Mouse (Mus musculus) T-helper 1 cell (primary cell): ENCODE measurements around the gene Ifi27.
"Not testable (repeated sequence)": the region's sequence is repeated elsewhere in the genome, so short reads cannot be mapped to it uniquely, and the experiment has no call there.

Source experiments
- in situ Hi-C: fragments of 300-600 bp; cut with MboI, MseI; formaldehyde crosslinking; loops from one replicate; pipeline ENCODE4 v1.15.1; 2025; ENCODE audit warnings: high pct_unique_total_duplicates

The Ifi27 gene

DNA sequence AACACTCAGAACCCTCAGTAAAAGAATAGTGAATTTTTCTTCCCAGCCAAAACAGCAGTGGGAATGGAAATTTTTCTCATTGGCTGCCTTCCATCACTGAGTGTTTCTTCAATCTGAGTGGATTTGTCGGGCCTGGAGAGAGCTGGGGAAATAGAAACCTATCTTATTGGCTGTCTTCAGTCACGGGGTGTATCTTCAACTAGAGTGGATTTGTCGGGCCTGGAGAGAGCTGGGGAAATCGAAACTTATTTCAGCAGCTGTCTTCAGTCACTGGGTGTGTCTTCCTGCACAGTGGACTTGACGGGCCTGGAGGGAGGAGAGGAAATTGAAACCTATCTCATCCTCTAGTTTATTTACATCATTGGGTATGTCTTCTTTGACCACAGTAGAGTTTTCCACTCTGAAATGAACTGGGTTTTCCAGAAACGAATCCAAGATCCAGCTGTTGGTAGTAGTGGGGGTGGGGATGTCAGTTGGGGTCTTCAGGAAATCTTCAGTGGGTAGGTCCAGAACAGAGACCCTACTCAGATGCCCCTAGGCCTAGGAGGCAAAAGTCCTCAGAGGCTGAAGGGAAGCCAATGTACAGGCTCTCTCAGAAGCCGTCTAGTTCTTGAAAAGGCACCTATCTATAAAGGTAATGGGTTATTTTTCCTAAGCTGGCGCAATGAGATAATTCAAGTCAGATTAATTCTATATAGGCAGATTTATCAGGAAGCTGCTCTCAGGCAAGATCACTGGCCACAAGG, at the start of gene Ifi27:
Ifi27 (plus strand) TSS at position 226 of the 746 bp plus-strand sequence.
- in situ Hi-C loops, result loop anchor here (10.0 kb wide), 1 partner anchor 1571 kb away; the partner anchor contains the start of gene Syne3

DNA sequence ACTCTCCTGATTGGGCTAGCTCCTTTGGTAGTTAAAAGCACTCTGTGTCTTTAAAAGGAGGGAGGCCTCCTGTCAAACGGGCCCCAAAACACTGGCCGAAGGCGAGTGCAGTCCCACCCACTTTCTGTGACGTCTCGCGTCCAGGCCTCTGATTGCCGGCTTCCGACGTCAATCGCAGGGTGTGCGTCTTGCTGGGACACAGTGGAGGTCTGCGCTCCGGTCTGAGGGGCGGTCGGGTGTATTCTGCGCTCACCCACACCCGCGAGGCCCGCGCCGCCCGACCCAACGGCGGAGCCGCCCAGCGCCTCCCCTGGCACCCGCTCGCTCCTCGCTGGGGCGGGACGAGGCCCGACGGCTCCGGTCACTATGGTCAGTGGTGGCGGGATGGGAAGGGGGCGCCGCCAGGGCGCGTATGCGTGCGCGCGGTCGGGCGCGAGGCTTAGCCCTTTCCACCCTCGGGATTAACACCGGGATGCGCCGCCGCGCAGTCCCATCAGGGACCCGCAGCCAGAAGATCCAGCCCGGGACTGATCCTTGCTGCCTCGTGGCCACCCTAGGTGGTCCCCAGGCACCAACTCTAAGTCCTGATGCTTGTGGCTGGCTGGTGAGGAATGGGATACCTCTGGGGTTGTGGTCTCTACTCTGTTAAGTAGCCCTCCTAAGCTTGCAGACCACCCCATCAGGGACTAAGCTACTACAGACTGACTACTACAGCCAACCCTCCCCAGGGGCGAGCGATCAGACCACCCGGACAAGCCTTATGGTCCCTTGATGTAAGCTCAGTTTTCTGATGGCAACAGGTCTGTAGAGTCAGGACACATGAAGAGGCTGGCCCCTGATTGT, 45.3 kb upstream of the Ifi27 start, which contains the start of gene Otub2:
Otub2 (plus strand) TSS at position 178 of the 843 bp plus-strand sequence.
- in situ Hi-C loops, result no loop called here

DNA sequence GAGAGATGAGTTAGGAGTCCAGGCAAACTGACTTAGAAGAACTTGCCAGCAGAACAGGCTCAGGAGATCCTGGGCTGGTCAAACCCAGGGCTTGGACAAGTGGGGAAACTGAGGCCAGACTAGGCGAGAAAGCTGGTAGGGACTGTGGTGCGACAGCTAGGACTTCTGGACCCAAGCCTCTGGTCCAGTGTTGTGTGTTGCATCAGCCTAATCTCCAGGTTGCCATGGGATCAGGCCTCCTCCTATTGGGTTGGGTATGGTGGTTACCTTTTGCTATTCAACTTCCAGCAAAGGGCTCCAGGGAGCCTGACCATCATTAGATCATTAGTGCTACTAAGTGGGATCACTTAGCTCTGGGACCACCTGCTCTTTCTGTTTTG, 44.7 kb upstream of the Ifi27 start:
- in situ Hi-C loops, result no loop called here

DNA sequence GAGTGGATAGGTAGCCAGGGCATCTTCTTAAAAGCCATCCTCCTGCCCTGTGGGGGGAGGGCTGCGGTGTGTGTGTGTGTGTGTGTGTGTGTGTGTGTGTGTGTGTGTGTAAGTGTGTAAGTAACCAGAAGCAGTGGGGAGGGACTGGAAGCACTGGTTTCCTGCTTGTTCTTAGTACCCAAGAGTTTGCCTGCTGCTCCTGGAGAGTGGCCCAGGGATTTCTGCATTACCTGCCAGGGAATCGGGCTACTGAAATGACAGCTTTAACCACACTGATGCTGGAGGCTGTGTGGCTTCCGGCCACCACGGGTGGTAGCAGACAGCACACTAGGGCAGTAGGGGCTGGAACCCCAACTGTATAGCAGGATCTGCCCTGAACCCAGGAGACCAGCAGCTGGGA, 44.0 kb upstream of the Ifi27 start:
- in situ Hi-C loops, result no loop called here

DNA sequence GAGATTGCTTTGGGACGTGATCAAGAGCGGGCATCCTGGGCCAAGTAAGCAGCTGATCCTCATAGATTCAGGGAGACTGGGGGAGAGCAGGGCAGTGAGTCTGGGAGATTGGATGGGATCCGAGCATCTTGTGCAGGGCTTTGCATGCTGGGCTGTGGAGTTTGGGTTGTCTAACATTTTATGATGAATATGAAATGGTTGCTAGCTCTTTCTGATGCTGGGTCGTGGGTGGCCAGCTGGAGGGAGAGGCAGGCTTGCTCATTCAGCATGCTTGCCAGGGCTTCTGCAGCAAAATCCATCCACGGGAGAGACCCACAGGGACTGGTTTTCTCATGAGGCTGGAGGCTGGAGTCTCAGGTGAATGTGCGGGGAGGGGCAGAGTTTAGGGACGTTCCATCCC, 42.9 kb upstream of the Ifi27 start:
- in situ Hi-C loops, result no loop called here

DNA sequence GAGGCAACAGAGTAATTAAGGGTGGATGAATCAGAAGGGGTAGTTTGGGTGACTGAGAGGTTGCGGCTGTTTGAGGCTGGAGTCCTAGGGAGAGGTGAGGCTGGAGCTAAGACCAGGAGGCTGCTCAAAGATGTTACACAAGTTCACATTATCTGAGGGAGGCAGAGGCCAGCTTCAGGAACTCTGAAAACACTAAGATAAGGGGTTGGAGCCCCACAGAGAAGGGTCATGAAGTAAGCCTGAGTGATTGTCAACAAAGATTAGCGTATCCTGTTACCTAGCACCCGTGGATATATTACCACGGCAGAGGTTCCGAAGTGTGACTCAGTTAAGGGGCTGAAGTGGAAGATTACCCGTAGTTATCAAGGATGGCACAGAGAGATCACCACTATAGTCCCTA, 40.5 kb upstream of the Ifi27 start:
- in situ Hi-C loops, result no loop called here

DNA sequence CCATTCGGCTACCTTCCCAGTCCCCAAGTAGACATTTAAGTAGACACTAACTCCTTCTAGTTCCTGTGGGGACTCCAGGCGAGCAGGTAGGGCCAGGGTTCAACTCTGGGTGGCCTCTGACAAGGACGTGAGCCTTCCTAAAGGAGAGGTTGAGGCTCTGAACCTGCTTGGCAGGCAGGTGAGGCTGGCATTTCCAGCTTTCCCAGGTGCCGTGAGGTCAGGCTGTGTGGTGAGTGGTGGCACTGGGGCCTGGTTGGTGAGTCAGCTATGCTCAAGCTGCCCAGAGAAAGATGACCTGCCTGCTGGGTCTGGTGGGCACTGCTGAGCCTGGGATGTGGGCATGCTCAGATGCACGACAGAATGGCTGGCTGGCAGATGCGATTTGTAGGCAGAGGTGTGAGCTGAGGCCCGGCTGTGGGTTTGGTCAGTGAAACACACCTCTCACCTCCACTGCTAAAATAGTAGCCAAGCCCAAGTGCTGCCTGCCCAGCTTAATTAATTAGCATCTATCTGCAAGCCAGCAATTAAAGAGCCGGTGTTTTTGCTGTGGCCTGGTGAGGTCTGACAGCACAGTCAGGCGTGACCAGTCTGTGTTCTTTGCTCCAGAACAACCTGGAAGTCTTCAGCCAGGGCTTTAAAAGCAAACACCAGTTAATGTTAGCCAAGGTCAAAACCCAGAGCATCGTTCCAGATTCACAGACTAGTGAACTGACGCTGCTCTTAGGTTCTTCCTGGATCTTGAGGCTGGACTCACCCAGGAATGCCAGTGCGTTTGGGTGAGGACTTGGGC, 38.3 kb upstream of the Ifi27 start:
- in situ Hi-C loops, result no loop called here

DNA sequence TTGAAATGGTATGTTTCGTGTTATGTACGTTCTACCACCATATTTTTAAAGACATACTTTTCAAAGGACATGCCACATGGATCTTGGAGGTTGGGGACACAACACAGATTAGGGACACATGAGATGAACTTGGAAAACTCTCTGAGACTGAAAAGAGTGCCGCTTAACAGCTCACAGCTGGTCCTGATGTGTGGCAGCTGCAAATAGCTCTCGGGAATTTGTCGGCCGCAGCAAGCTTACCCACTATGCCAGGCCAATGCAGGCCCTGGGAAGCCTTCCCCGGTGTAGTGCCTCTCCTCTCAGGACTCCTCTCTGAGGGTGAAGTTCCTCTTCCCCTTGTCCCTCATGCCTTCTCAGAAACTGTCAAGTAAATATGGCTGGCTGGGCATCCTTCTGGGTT, 37.3 kb upstream of the Ifi27 start:
- in situ Hi-C loops, result no loop called here

DNA sequence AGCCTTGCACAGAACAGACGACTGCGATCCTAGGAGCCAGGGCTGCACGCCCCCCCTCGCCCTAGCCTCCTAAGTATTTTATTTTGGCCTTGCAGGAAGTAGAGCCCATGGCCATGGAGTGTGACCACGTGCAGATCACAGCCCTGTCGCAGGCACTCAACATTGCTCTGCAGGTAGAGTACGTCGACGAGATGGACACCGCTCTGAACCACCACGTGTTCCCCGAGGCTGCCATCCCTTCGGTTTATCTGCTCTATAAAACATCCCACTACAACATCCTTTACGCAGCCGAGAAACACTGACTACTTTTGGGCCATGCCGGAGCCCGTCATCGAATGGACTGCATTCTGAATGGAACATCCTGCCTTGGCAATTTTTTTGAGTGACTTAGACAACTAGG, 29.9 kb upstream of the Ifi27 start:
- in situ Hi-C loops, result no loop called here

DNA sequence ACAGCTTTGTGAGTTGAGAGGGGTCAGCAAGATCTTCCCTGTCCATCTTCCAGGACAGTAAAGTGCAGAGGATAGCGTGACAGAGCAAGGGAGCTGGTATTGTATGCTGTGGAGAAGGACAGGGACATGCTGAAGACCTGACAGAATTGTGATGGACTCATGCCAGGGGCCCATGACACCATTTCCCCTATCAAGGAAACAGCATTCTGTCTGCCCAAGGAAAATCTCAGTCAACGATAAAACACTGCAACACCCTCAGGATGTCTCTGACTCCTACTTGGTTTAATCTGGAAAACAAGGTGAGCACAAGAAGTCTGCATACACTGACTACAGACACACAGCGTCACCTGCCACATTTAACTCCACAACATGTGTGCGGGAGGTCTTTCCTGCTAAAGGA, 26.3 kb upstream of the Ifi27 start, which contains the start of gene 9330161L09Rik:
9330161L09Rik (minus strand) TSS at position 101 of the 400 bp plus-strand sequence.
- in situ Hi-C loops, result no loop called here

DNA sequence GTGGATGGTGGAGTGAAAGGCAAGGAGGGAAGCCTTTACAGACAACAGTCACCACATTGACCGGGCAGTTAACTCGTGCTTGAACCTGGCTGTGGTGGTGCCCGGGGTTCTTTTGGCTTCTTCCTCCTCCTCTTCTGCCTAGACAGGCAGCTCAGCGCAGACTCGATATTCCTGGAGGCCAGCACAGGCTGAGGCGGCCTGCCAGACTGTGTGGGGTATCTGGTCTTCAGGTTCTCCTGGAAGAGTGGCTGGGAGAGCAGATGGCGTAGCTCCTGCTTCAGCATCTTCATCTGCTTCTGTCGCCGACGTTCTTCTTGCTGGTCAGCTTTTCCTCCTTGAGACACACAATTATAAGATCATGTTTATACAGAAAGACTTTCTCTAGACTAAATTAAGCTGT, 25.9 kb upstream of the Ifi27 start:
- in situ Hi-C loops, result no loop called here

DNA sequence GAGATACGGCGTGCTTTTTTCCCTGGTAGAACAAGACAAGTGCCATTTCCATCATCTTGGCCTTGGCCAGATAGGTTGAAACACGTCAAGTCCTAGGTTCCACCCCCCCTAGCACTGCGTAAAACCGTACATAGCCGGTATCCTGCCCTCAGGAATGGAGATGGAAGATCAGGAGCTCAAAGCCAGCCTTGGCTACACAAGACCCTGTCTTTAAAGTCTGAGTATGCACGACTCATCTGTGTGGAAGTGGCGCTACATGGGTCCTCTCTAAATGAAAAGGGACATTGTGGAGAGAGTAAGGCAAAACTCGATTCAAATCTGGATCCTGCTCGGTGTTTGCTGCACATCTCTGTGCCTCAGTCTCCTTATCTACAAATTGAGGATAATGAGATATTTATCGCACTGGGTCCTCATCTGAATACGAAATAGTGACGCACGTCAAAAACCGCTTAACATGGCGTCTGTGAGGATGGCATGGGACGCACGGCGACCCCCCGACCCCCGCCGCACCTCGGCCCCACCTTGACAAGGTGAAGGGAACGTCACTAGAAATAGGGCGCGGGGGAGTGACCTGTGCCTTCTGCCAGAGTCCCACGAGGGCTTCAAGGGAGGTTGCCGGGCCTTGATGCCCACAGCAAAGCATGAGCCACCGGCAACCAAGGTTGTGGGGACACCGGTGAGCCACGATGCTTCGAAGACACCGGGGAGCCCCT, 8.8 kb upstream of the Ifi27 start:
- in situ Hi-C loops, result no loop called here

DNA sequence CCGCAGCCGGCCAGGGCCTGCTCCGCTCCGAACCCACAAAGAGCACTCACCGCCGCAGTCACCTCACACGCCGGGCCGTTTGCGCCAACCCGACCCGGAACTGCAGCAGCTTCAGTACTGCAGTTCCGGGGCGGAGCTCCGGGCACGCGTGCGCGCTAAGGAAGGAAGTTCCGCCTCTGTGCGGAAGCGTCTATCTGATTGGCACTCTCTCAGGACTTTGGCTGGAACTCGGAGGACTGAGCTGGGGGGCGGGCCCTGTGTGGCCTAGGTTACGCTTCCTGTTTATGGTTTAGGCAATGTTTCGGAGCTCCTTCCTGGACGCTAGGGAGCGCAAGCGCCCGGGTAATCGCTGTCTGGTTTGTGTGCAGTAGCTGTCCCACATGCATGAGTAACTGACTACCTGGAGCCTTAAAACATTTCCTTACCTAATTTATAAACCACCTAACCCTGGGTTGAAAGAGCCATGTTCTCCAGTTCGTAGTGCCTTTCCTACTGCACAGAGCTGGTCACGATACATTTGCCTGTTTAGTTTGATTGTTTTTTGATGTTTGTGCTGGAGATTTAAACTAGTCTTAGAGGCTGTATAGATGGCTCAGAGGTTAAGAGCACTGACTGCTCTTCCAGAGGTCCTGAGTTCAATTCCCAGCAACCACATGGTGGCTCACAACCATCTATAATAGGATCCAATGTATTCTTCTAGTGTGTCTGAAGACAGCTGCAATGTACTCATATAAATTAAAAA, 8.1 kb upstream of the Ifi27 start, which contains the start of gene Ddx24:
Ddx24 (minus strand) TSS at position 102 of the 742 bp plus-strand sequence.
- in situ Hi-C loops, result no loop called here

DNA sequence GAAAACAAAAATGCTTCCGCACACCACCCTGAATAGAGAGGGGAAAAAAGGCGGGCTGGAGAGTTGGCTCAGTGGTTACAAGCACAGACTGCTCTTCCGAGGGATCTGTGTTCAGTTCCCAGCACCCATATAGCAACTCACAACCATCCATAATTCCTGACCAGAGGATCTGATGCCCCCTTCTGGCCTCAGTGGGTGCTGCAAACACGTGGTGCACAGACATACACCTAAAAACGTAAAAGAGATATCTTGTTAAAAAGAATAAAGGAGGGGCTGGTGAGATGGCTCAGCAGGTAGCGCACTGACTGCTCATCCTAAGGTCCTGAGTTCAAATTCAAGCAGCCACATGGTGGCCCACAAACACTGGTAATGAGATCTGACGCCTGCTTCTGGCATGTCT, 7.3 kb upstream of the Ifi27 start:
- in situ Hi-C loops, result no loop called here

DNA sequence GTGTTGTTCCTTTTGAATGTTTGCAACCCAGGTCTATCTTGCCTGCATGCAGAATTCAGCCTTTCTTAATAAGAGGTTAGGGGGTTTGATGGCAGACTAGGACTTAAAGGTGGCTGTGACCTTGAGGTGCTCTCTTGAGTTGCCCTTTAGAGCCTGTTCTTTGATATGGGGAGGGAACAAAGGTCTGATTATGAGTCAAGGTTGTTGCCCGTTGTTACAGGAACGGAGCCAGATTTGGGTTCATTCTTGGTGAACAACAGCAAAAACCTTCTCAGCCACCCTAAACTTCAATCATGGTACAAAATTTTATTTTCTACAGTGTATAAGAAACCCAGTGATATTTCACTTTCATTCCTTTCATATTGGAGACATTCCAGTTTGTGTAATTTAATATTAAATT, 581 bp upstream of the Ifi27 start:
- in situ Hi-C loops, result loop anchor here (10.0 kb wide), 1 partner anchor 1571 kb away; the partner anchor contains the start of gene Syne3

DNA sequence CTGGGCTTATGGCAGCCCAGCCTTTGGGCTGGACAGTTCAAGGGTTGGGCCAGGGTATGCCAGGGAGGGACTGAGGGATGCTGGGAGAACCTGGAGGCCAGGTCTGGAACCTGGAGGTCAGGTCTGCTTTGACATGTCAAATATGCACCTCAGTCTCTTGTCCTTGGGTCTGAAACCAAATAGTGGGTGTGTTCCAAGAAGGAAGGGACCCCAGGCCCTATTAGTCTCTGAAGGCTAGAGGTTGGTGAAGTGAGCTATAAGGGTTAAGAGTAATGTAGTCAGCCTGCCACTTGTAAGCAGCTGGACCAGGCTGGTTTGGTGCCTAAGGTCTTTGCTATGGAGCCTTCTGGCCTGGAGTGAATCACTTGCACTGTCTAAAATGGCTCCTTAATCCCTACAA, 850 bp downstream of the Ifi27 start:
- in situ Hi-C loops, result loop anchor here (10.0 kb wide), 1 partner anchor 1570 kb away; the partner anchor contains the start of gene Syne3

DNA sequence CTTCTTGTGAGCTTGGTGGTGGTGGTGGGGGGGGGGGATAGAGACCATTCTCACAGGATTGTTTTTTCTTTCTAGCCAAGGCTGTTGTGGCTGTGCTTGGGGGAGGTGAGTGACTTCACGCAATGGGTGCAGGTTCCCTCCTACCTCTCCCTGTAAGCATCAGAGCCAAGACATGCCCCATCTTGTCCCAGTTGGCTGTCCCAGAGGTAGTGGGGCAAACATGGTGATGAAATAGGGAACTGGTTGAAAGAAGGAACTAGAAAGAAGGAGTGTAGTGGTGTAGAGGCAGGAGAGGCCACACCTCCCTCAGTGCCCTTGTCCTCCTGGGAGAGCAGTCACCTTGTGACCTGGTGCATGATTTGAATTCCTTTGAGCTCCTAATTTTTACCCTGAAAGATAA, 3.6 kb downstream of the Ifi27 start:
- in situ Hi-C loops, result loop anchor here (10.0 kb wide), 1 partner anchor 1567 kb away; the partner anchor contains the start of gene Syne3

DNA sequence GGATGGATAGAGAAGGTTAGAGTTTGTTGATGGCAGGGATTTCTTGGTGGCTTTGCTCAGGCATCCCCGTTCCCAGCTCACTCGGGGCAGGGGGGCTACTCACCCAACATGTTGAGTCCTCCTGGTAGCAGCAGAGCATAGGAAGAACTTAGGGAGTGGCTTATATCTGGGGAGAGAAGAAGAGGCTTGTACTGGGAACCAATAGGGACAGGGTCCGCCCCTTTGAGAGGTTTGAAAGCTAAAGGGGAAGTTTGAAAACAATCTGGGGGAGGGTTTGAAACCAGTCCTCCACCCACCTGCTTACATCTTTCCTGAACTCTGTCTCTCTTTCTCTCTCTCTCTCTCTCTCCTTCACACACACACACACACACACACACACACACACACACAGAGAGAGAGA, 9.5 kb downstream of the Ifi27 start, which contains the start of gene Ifi27l2a:
Ifi27l2a (minus strand) TSS at position 157 of the 400 bp plus-strand sequence.
- in situ Hi-C loops, result no loop called here

DNA sequence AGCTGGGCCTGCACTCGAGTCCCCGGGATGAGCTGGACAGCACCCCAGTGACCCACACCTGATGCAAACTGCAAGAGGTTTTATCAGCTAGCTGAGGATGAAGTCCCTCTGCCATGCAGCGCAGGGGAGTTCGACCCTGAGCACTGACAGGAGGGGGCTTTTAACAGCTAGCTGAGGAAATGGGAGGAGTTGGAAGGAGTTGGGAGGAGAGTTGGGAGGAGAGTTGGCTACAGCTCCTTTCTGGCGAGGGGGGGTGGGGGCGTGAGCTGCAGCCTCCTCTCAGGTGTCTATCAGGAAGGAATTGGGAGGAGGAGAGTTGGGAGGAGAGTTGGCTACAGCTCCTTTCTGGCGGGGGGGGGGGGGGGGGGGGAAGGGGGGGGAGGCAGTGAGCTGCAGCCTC, 10.2 kb downstream of the Ifi27 start:
- in situ Hi-C loops, result not testable (repeated sequence)

DNA sequence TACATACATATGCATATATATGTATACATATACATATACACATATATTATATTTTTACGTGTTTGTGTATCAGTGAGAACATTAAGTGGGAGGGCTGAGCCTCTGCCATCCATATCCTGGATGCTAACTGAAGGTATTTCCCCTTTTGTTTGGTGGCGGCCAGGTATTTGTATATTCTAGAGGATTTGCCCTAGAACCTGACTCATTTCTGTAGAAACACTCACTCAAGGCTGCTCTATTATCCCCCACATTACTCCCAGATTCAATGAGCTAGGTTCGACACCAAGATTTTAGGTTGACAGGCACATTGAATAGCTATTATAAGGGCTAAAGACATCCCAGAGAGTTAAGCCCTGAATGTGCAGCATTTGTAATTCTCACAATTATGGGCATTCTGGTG, 11.0 kb downstream of the Ifi27 start:
- in situ Hi-C loops, result no loop called here
